Mouse (Mus musculus) liver, embryonic 14.5 days (tissue): ENCODE results near the gene Hmbs. TPM values are rescaled to one million over a fixed set of nuclear protein-coding genes. Genes with fewer than 3 reads are reported as not detected.
"Not testable (repeated sequence)": the region's sequence is repeated elsewhere in the genome, so short reads cannot be mapped to it uniquely, and the experiment has no call there.

ENCODE experiments used
- ATAC-seq: fragments of 200-750 bp; cut with Nextera tagmentation; 2 replicates; pipeline ENCODE4 v1.8.0; 2017; ENCODE audit warnings: moderate number of reproducible peaks, mild to moderate bottlenecking, moderate library complexity; ENCODE audit not compliant: insufficient read depth
- DNase-seq, 3 experiments: peaks; one replicate each; pipeline ENCODE4 v3.0.0-alpha.2; 2012 to 2013; ENCODE audit warnings: low read depth in 3 of 3, low spot score in 3 of 3
- H3K27ac ChIP-seq: fragments of 300-500 bp; sonication (generic); 2 replicates; pipeline ENCODE4 v1.5.1; 2014; ENCODE audit warnings: moderate library complexity, mild to moderate bottlenecking, control low read depth, inconsistent platforms
- H3K27me3 ChIP-seq: fragments of 300-500 bp; sonication (generic); 2 replicates; pipeline ENCODE4 v1.6.1; 2014; ENCODE audit warnings: mild to moderate bottlenecking, low read length, moderate library complexity; ENCODE audit not compliant: control insufficient read depth, insufficient read depth
- H3K36me3 ChIP-seq: fragments of 300-500 bp; sonication (generic); replicated peaks from 2 replicates; pipeline ENCODE4 v1.6.1; 2014; ENCODE audit warnings: low read depth; ENCODE audit not compliant: control insufficient read depth, insufficient read depth
- H3K4me1 ChIP-seq, 2 experiments: fragments of 200-500 bp in 1 of 2; fragments of 300-500 bp in 1 of 2; sonication (generic) in 1 of 2; replicated peaks; 2 replicates each; pipeline ENCODE4 v1.6.1; 2012 to 2014; ENCODE audit warnings: antibody characterized with exemption in 1 of 2, inconsistent platforms in 1 of 2, low read length in 1 of 2; ENCODE audit not compliant: control insufficient read depth in 2 of 2, insufficient read depth in 2 of 2
- H3K4me2 ChIP-seq: fragments of 300-500 bp; sonication (generic); 2 replicates; pipeline ENCODE4 v1.6.1; 2014; ENCODE audit warnings: low read depth, mild to moderate bottlenecking, control low read depth, moderate library complexity
- H3K4me3 ChIP-seq, 2 experiments: fragments of 200-500 bp in 1 of 2; fragments of 300-500 bp in 1 of 2; sonication (generic) in 1 of 2; 2 replicates each; pipeline ENCODE4 v1.5.1; 2012 to 2014; ENCODE audit warnings: low read depth in 2 of 2, low read length in 2 of 2, mild to moderate bottlenecking in 2 of 2, control low read depth in 1 of 2, inconsistent platforms in 1 of 2, moderate library complexity in 1 of 2; ENCODE audit not compliant: insufficient read depth in 1 of 2
- H3K9ac ChIP-seq: fragments of 300-500 bp; sonication (generic); replicated peaks from 2 replicates; pipeline ENCODE4 v1.6.1; 2014; ENCODE audit warnings: mild to moderate bottlenecking, control low read depth, moderate library complexity
- H3K9me3 ChIP-seq: fragments of 300-500 bp; sonication (generic); 2 replicates; pipeline ENCODE4 v1.6.1; 2016; ENCODE audit warnings: low read length, mixed read lengths; ENCODE audit not compliant: control insufficient read depth
- CTCF ChIP-seq: IDR thresholded peaks from 2 replicates; pipeline ENCODE4 v1.5.1; 2016; ENCODE audit warnings: antibody characterized with exemption, low read depth, control low read depth
- EP300 ChIP-seq: IDR thresholded peaks from 2 replicates; pipeline ENCODE4 v1.6.1; 2016; ENCODE audit warnings: antibody characterized with exemption, low read depth
- WGBS: fragments of 180-500 bp; shearing (Covaris S2); extraction: QIAGEN DNeasy Blood & Tissue Kit; methylation state at CpG from one replicate; pipeline ENCODE4 v1.1.7; 2014; ENCODE audit not compliant: insufficient replicate concordance; 5-methylcytosine and 5-hydroxymethylcytosine counted together
- polyA plus RNA-seq, 2 experiments: library from polyadenylated mRNA; depleted of rRNA in 1 of 2; stranded (reverse) in 1 of 2; unstranded in 1 of 2; fragments of >200 nt; fragmentation: Nextera tagmentation in 1 of 2; extraction: Ambion mirVana in 1 of 2; gene quantifications; 2 replicates each; pipeline versions ENCODE4 v1.2.1 to v1.2.3; 2012 to 2014

Gene Hmbs
- polyA plus RNA-seq, 2 experiments: 876 to 1,376 TPM

- TF ChIP-seq CTCF (no peak), EP300 (no peak)
- peaks cover 5 to 12% of the 10 kb centered on the region in 2 experiments for H3K4me1 ChIP-seq
- no peak overlapping the region for H3K4me3 ChIP-seq
- H3K9ac ChIP-seq: no peak overlapping the region; the same call in 1 of the 2 replicates
- ATAC-seq: no peak
- H3K27me3 ChIP-seq: no peaks in the 10 kb centered on the region
- H3K4me2 ChIP-seq: no peak overlapping the region
- H3K9me3 ChIP-seq: no peaks in the 10 kb centered on the region
- H3K36me3 ChIP-seq: no peaks in the 10 kb centered on the region
- no peak overlapping the region; the same call in 1 of the 2 replicates for H3K27ac ChIP-seq
- DNase-seq: no peak
These were observed 29.4 kb upstream of the Hmbs start for GRCm38 (mm10) chr9:44373386-44373785.

DNA sequence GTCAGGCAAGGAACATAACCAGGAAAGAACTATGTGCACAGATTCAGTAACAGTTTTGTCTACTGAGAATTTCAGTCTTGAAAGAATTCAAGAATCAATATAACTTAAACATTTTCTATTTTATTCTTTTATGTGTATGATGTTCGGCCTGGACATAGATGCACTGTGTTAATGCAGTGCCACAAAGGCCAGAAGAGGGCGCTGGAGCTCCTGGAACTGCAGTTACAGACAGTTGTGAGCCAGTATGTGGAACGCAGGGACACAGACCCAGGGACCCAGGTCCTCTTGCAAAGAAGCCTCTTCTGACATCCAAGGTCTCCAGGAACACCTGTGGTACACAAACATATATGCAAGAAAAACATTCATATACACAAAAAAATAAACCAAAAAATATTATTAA is 20.5 kb upstream of the Hmbs start:
- no peaks in the 10 kb centered on the region for H3K9me3 ChIP-seq
- H3K9ac ChIP-seq: no peak overlapping the region
- H3K4me2 ChIP-seq: no peak overlapping the region
- no peaks in the 10 kb centered on the region for H3K27me3 ChIP-seq
- peaks cover 6 to 7% of the 10 kb centered on the region in 2 experiments; a peak in 3 of 4 replicates for H3K4me1 ChIP-seq
- WGBS: 59% methylated on average over 3 of the region's 3 CpGs
- no peak for TF ChIP-seq EP300
- peak; percentile 75 for TF ChIP-seq CTCF
- no peak for ATAC-seq
- H3K36me3 ChIP-seq: 0 out of 2 replicates have a peak, but pooled peaks cover 1% of the 10 kb centered on the region
- no peak overlapping the region for H3K27ac ChIP-seq
- DNase-seq: no peak
- H3K4me3 ChIP-seq: no peak overlapping the region

GRCm38 (mm10) chr9:44361931-44362330 is 17.9 kb upstream of the Hmbs start:
- not testable (repeated sequence) for H3K27me3 ChIP-seq, H3K9me3 ChIP-seq, DNase-seq, H3K4me1 ChIP-seq
- ATAC-seq: peak; percentile 44; the same call in 1 of the 2 replicates
- Histone ChIP-seq H3K4me3 (peak overlapping the region; percentile 91 to 93; a peak in 3 of 4 replicates), H3K36me3 (peaks cover 21% of the 10 kb centered on the region), H3K27ac (peak overlapping the region; percentile 77), H3K4me2 (peak overlapping the region; percentile 86), H3K9ac (peak overlapping the region; percentile 56)
- WGBS: 36% methylated on average over 4 of the region's 4 CpGs

GRCm38 (mm10) chr9:44361190-44361917 is 17.3 kb upstream of the Hmbs start, which contains the start of gene Vps11:
Gene Vps11 (minus strand): TSS chr9:44361670.
- peaks cover 26% of the 10 kb centered on the region for H3K36me3 ChIP-seq
- peak within 1 kb of the TSS; percentile 77 for H3K27ac ChIP-seq
- H3K4me2 ChIP-seq: peak within 1 kb of the TSS; percentile 86
- H3K27me3 ChIP-seq: no peaks in the 10 kb centered on the region
- peak within 1 kb of the TSS; percentile 91 to 93 for H3K4me3 ChIP-seq
- TF ChIP-seq CTCF (peak; percentile 31; the same call in 1 of the 2 replicates), EP300 (0 out of 2 replicates have a peak, but pooled peaks have one; percentile 15)
- H3K9ac ChIP-seq: peak within 1 kb of the TSS; percentile 82
- no peaks in the 10 kb centered on the region for H3K9me3 ChIP-seq
- H3K4me1 ChIP-seq: peaks cover 6 to 7% of the 10 kb centered on the region in 2 experiments; a peak in 3 of 4 replicates
- peak; percentile 88 for ATAC-seq
- under 1% methylated on average over 44 of the region's 44 CpGs for WGBS
- DNase-seq: peak; percentile 94 to 96 (median 95)

DNA sequence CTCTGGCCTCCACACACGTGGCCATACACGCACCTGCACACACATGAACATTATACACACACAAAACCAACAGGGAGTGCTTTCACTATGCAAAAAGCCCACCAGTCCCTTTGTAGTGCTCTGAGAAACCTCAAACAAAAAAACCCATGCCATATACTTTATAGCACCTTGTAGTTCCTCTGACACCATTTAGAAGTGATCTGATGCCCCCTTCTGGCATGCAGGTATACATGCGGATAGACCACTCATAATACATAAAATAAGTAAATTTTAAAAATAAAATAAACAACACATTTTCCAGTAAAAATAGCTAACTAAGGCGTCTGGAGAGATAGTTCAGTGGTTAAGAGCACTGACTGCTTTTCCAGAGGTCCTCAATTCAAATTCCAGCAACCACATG is 13.2 kb upstream of the Hmbs start:
- H3K9me3 ChIP-seq: no peaks in the 10 kb centered on the region
- WGBS: 63% methylated on average over 4 of the region's 4 CpGs
- peaks cover 6 to 7% of the 10 kb centered on the region in 2 experiments; a peak in 3 of 4 replicates for H3K4me1 ChIP-seq
- H3K4me3 ChIP-seq: no peak overlapping the region
- H3K4me2 ChIP-seq: no peak overlapping the region; the same call in 1 of the 2 replicates
- TF ChIP-seq CTCF: peak; percentile 66
- TF ChIP-seq EP300: no peak
- no peak overlapping the region; the same call in 1 of the 2 replicates for H3K9ac ChIP-seq
- peak in 1 of 3 experiments; percentile 54 for DNase-seq
- H3K36me3 ChIP-seq: peaks cover 62% of the 10 kb centered on the region
- no peak overlapping the region for H3K27ac ChIP-seq
- ATAC-seq: no peak
- no peaks in the 10 kb centered on the region for H3K27me3 ChIP-seq
